Mouse (Mus musculus): ENCODE data around the gene Kcne1. TPM values are rescaled to one million over a fixed set of nuclear protein-coding genes. Genes with fewer than 3 reads are reported as not detected.
A peak's percentile ranks its signal among the peaks of the same experiment; 100 is the strongest.

Gene Kcne1
- polyA plus RNA-seq (2012; rRNA removed) = not detected in 2 replicates

DNA sequence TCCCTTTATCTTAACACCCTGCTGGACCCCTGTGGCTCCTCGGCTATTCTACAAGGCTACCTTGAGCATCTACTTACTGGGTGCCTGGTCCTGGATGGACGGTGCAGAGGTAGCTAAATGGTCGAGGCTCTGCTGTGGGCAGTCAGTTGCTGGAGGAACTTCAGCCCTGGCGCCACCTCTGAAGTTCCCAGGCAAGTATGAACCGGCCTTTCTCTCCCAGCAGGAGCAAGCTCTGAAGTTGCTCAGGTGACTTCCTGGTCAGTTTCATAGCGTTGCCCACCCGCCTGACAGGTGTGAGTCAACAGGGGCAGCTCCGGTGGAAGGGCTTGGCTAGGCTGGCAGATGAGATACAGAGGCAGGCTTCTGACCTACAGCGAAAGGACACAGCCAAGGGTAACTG, at the start of gene Kcne1:
Gene Kcne1, minus strand, starts transcription at position 240 of the 400 bp plus-strand sequence.
- WGBS = 37% methylated on average over 9 of the region's 9 CpGs
- no peak for DNase-seq (ENCODE audit: low read depth, low spot score)

GRCm38 (mm10) chr16:92407883-92408282, 48.6 kb upstream of the Kcne1 start:
- no peak for DNase-seq (ENCODE audit: low read depth, low spot score)
- 61% methylated on average over 2 of the region's 2 CpGs for WGBS

DNA sequence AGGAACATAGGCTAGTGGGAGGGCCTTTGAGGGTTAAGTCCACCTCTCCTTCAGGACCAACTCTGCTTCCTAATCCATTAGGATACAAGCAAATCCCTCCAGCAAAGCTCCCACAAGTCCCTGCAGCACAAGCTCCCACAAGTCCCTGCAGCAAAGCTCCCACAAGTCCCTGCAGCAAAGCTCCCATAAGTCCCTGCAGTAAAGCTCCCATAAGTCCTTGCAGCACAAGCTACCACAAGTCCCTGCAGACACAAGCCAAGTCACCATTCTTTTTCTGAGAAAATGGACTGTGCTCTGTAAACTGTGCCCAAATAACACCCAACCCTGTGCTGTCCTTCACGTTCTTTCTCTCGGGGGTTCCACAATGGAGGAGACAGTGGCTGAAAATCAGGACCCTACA, 44.9 kb upstream of the Kcne1 start:
- 98% methylated on average over 2 of the region's 2 CpGs for WGBS
- DNase-seq (ENCODE audit: low read depth, low spot score) = no peak

DNA sequence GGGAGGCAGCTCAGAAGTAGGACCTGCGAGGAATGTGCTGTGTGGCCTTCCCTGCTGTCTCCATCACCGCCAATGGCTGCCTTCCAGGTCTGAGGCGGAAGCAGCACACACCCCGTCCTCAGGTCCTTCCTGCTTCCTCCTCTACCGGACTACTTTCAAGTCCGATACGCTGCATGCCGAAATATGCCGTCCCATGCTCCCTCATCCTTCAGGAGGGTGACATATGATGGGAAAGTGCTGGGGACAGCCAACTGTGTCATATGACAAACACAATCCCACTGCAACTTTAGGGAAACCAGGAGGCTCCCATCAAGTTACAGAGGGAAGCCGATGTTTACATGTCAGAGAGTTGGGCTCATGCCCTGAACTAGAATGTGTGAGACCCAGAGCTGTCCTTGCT, 43.8 kb upstream of the Kcne1 start:
- no peak for DNase-seq (ENCODE audit: low read depth, low spot score)

DNA sequence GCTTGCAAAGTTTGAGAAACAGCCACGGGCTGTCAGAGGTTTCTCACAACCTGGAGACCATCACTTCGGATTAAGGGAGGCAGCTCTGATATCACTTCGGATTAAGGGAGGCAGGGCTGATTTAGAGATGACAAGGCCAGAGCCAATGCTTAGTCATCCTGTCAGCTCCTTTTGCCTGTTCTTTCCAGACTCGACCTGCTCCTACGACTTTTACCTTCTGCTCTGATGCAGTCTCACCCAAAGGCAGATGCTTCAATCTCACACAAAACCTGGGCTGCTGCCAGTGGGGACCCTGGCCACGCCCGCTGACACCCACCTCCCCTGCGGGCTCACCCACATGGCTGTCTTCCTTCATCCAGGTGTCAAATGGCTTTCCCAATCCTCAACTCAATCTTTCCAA, 42.9 kb upstream of the Kcne1 start:
- WGBS = 61% methylated on average over 8 of the region's 8 CpGs
- DNase-seq (ENCODE audit: low read depth, low spot score) = no peak

More for the DNA sequence above, 43.8 kb upstream of the Kcne1 start:
- WGBS = 33% methylated on average over 10 of the region's 10 CpGs

- 79% methylated on average over 10 of the region's 10 CpGs for WGBS
- no peak for DNase-seq (ENCODE audit: low read depth, low spot score)
These were observed 41.9 kb upstream of the Kcne1 start for GRCm38 (mm10) chr16:92401206-92401605.

DNA sequence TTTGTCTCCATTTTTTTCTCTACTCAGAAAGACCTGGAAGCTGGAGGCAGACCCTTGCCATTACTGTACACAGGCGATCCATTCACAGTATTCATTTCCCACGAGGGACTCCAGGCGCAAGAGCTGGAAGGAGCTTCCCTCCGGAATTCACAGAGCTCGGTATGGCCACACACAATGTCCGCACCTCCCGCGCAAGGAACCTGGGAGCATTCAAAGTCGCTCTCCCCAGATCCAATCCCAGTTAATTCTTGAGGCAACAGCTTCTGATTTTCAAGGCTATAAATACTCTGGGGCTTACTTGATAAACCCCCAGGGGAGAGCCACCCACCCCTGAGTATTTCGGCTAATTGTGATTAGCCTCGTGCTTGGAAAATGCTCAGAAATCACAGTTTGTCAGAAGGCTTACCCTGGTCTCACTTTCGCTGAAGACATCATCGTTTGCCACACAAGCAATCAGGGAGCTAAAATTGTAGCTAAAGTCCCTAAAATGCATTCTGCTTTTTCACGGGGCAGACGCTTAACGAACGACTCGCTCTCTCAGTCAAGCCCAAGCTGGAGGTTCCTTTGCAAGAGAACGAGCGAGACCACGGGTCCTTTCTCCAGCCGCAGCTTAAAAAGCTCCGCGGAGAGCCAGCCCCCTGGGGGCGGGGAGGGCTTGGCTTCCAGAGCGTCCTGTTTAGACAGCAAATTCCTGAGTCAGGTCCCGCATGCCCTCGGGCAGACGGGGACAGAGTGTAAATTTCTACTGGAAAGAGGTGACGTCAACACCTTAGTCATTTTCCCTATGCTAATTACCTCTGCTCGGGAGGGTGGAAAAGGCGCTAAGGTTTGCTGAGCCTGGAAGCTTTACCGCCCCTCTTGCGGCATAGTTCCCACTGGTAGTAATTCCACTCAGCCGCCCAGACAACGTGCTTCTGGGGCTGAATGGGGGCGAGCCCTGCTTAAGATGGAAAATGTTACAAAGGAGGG, 40.5 kb upstream of the Kcne1 start:
- WGBS = 6% methylated on average over 37 of the region's 37 CpGs
- DNase-seq (ENCODE audit: low read depth, low spot score) = no peak

- 61% methylated on average over 6 of the region's 6 CpGs for WGBS
- DNase-seq (ENCODE audit: low read depth, low spot score) = no peak
These were observed 39.4 kb upstream of the Kcne1 start for GRCm38 (mm10) chr16:92398574-92399118.

- 32% methylated on average over 10 of the region's 10 CpGs for WGBS
- no peak for DNase-seq (ENCODE audit: low read depth, low spot score)
These were observed 38.7 kb upstream of the Kcne1 start for GRCm38 (mm10) chr16:92397745-92398573.

DNA sequence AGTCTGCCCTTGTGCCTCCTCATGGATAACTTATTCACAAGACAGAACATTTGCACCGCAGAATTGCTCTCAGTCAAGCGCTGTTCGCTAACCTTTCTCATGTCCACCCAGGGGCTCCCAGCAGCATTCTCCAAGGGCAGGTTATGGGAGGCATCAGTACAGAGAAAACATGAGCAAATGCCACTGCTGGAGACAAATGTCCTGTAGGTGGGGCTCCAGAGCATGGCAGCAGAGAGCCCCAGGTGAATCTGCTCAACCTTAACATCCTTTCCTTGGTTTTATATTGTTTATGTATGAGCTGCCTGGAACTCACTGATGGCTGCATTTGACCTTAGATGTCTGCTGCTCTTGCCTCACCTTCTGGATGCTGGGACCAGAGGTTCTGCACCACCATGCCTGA, 34.5 kb upstream of the Kcne1 start:
- no peak for DNase-seq (ENCODE audit: low read depth, low spot score)
- 93% methylated on average over 3 of the region's 3 CpGs for WGBS

DNA sequence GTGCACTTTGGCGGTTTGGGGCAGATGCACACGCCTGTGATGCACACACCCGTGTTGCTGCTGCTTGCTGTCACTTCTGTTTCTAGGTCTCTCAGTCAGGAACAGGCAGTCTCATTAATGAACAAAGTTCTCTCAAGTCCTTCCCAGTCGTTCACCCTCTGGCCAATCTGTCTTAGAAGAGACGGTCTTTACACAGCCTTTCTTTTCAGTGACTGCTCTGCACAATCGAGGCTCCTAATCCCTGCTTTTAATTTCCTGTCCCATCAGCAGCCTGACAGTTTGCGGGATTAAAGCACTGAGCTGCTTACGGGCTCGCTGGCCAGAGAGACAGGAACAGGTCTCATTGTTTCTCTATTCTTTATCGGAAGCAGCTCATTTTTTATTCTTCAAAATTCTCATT, 28.4 kb upstream of the Kcne1 start:
- 76% methylated on average over 10 of the region's 10 CpGs for WGBS
- DNase-seq (ENCODE audit: low read depth, low spot score) = no peak

DNA sequence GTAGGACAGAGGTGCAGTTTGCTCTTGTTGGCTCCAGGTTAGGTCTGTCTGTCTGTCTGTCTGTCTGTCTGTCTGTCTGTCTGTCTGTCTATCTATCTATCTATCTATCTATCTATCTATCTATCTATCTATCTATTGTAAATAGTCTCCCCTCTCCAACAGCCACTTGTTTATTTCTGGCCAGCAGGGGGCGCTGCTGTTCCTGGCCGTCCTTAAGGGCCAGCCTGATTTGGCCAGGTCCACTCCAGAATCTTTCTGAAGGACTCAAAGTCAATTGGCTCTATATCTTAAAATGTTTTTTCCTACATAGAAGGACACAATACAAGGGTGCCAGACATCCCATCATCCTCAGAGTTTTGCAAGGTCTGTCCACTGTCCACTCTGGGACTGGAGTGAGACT, 25.8 kb upstream of the Kcne1 start:
- 0% methylated on average over 2 of the region's 2 CpGs for WGBS
- no peak for DNase-seq (ENCODE audit: low read depth, low spot score)

DNA sequence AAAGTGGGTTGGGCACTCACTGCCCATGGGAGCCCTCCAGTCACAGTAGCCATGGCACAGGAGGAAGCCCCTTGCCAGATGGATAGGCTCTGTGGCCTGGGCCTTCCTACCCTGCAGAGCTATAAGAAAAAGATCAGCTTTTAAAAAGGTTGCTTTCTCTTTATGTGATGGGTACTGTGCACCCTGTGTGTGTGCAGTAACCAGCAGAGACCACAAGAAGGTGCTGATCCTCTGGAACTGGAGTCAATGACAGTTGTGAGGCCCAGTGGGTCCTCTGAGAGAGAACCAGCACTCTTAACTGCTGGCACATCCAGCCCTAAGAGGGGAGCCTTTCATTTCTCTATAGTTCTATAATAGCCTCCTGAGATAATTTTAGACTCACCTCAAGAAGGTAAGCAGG, 24.1 kb upstream of the Kcne1 start:
- no peak for DNase-seq (ENCODE audit: low read depth, low spot score)

GRCm38 (mm10) chr16:92382508-92382907, 23.2 kb upstream of the Kcne1 start:
- 61% methylated on average over 6 of the region's 6 CpGs for WGBS
- no peak for DNase-seq (ENCODE audit: low read depth, low spot score)

DNA sequence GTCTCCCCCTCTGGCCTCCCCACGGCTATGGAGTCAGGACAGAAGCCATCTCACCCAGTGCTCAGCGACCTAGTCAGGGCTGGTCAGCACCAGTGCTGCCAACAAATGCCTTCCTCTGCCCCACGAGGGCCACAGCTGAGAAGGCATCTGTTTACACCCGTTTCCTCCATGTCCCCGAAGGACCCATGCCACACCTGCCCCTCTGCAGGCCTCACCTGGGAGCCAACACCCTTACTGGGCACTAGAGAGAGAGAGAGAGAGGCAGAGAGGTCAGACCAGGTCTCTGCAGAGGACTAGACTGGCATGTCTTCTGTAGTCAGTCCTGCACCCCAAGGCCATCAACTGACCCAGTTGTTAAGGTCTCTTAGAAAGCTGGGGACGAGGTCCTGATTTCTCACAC, 21.8 kb upstream of the Kcne1 start:
- no peak for DNase-seq (ENCODE audit: low read depth, low spot score)
- WGBS = 39% methylated on average over 6 of the region's 6 CpGs

DNA sequence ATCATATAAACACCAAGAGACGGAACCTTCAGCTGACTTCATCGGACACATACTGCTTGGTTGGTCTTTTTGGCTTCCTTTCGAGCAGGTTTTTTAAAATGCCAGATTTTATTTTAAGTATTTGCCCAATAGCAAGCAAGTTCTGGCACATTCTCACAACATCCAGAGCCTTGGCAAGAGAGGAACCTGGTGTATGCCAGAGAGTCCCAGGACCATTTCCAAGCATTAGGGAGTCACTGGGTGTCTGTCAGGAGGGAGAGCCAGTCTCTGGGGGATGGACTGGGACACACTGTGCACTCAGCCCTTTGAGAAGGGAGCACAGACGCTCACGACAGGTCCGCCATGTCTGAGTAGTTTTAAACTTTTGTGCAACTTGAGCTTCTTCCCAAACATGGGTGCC, 17.7 kb upstream of the Kcne1 start:
- no peak for DNase-seq (ENCODE audit: low read depth, low spot score)
- 84% methylated on average over 6 of the region's 6 CpGs for WGBS

DNA sequence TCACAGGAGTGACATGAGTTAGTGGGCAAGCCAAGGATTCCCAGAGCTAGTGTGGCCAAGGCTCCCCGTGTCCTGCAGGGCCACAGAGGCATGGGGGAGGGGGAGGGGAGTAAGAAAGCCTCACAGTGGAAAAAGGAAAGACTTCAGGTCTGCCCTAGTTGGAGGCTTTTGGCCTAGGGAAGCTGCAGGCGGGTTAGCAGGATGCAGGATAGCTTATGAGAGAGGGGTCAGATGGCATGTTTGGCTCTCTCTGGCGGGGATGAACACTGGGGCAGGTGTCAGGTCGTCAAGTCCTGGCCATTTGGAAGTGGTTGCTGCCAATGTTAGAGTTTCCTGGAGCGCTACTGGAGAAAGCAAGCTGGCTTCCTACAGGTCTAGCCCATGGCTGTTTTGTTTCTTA, 12.4 kb upstream of the Kcne1 start:
- 50% methylated on average over 5 of the region's 5 CpGs for WGBS
- no peak for DNase-seq (ENCODE audit: low read depth, low spot score)

- DNase-seq (ENCODE audit: low read depth, low spot score) = peak; percentile 75
- 14% methylated on average over 2 of the region's 2 CpGs for WGBS
These were observed 10.0 kb upstream of the Kcne1 start for GRCm38 (mm10) chr16:92369260-92369659.

DNA sequence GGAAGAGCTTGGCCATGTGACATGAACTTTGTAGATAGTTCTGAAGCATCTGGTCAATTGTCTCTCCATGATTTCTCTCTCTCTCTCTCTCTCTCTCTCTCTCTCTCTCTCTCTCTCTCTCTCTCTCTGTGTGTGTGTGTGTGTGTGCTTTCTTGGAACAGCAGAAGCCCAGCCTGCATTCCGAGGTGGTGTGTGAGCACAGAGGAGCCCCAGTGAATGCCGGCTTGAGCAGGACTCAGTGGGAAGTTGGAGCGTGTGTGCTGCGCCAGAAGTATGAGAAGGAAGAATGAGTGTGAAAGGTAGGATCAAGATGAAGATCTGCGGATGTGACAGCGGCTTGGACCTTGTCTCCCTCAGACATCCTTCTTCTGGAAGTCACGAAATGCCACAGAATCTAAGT, 6.2 kb upstream of the Kcne1 start:
- WGBS = 65% methylated on average over 7 of the region's 7 CpGs
- no peak for DNase-seq (ENCODE audit: low read depth, low spot score)

- no peak for DNase-seq (ENCODE audit: low read depth, low spot score)
- WGBS = 40% methylated on average over 7 of the region's 7 CpGs
These were observed 1.4 kb upstream of the Kcne1 start for GRCm38 (mm10) chr16:92360711-92361110.
